Mouse (Mus musculus): ENCODE measurements around the gene Sipa1l3. TPM values are rescaled to one million over a fixed set of nuclear protein-coding genes. Genes with fewer than 3 reads are reported as not detected.

Gene Sipa1l3
- polyA plus RNA-seq, 1 experiment from 2014 or later: 4.5 TPM

GRCm38 (mm10) chr7:29288079-29288478 lies 230.4 kb downstream of the Sipa1l3 start:
- 91% methylated on average over 2 of the region's 2 CpGs for WGBS
- no peak for DNase-seq (ENCODE audit: low spot score)
- Histone ChIP-seq H3K4me3 (ENCODE audit: low read depth, low read length) (no peak overlapping the region), H3K36me3 (replicated peaks; ENCODE audit: control insufficient read depth, insufficient read depth, low read depth, low read length) (no peaks in the 10 kb centered on the region), H3K4me2 (ENCODE audit: low read depth, low read length) (no peak overlapping the region), H3K9me3 (replicated peaks; ENCODE audit: control insufficient read depth, low read length) (no peaks in the 10 kb centered on the region), H3K27ac (replicated peaks; ENCODE audit: low read depth, low read length) (no peak overlapping the region), H3K27me3 (ENCODE audit: control insufficient read depth, insufficient read depth, low read length) (no peaks in the 10 kb centered on the region), H3K4me1 (ENCODE audit: control insufficient read depth, insufficient read depth, low read length) (peaks cover 13% of the 10 kb centered on the region), H3K9ac (replicated peaks; ENCODE audit: low read length) (no peak overlapping the region)
- ATAC-seq (replicated peaks; ENCODE audit: insufficient number of reproducible peaks, low FRiP score, low TSS enrichment, low read depth): no peak

DNA sequence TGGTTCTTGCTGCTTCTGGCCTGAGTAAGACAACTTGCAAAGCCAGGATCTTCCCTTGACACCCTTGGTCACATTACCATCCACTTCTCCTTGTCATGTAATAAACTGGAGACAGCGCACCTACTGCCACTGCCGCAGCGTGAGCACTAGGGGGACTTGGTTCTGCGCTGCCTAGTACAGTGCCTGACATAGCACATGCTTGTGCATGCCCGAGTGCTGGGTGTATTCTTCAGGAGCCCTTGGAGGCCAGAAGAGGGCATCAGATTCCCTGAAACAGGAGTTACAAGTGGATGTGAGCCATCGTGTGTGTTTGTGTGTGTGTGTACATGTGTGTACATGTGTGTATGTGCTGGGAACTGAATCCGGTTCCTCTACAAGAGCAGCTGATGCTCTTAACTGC lies 231.0 kb downstream of the Sipa1l3 start:
- peaks cover 13% of the 10 kb centered on the region for H3K4me1 ChIP-seq (ENCODE audit: control insufficient read depth, insufficient read depth, low read length)
- DNase-seq (ENCODE audit: low spot score) (no peak), ATAC-seq (replicated peaks; ENCODE audit: insufficient number of reproducible peaks, low FRiP score, low TSS enrichment, low read depth) (no peak)
- WGBS: 82% methylated on average over 7 of the region's 7 CpGs
- no peak overlapping the region for H3K27ac ChIP-seq (replicated peaks; ENCODE audit: low read depth, low read length)
- H3K36me3 ChIP-seq (replicated peaks; ENCODE audit: control insufficient read depth, insufficient read depth, low read depth, low read length): no peaks in the 10 kb centered on the region
- no peak overlapping the region for H3K4me3 ChIP-seq (ENCODE audit: low read depth, low read length)
- no peak overlapping the region for H3K9ac ChIP-seq (replicated peaks; ENCODE audit: low read length)
- no peak overlapping the region for H3K4me2 ChIP-seq (ENCODE audit: low read depth, low read length)
- peaks cover 2% of the 10 kb centered on the region; the same call in 1 of the 2 replicates for H3K27me3 ChIP-seq (ENCODE audit: control insufficient read depth, insufficient read depth, low read length)
- no peaks in the 10 kb centered on the region for H3K9me3 ChIP-seq (replicated peaks; ENCODE audit: control insufficient read depth, low read length)

- Histone ChIP-seq H3K4me1 (ENCODE audit: control insufficient read depth, insufficient read depth, low read length) (peaks cover 5% of the 10 kb centered on the region), H3K36me3 (replicated peaks; ENCODE audit: control insufficient read depth, insufficient read depth, low read depth, low read length) (no peaks in the 10 kb centered on the region), H3K27ac (replicated peaks; ENCODE audit: low read depth, low read length) (no peak overlapping the region), H3K27me3 (ENCODE audit: control insufficient read depth, insufficient read depth, low read length) (peaks cover 18% of the 10 kb centered on the region), H3K9me3 (replicated peaks; ENCODE audit: control insufficient read depth, low read length) (no peaks in the 10 kb centered on the region), H3K4me2 (ENCODE audit: low read depth, low read length) (no peak overlapping the region), H3K4me3 (ENCODE audit: low read depth, low read length) (no peak overlapping the region), H3K9ac (replicated peaks; ENCODE audit: low read length) (no peak overlapping the region)
- 89% methylated on average over 6 of the region's 6 CpGs for WGBS
- ATAC-seq (replicated peaks; ENCODE audit: insufficient number of reproducible peaks, low FRiP score, low TSS enrichment, low read depth): no peak
- no peak for DNase-seq (ENCODE audit: low spot score)
Observed at GRCm38 (mm10) chr7:29284523-29284922, 233.9 kb downstream of the Sipa1l3 start.

DNA sequence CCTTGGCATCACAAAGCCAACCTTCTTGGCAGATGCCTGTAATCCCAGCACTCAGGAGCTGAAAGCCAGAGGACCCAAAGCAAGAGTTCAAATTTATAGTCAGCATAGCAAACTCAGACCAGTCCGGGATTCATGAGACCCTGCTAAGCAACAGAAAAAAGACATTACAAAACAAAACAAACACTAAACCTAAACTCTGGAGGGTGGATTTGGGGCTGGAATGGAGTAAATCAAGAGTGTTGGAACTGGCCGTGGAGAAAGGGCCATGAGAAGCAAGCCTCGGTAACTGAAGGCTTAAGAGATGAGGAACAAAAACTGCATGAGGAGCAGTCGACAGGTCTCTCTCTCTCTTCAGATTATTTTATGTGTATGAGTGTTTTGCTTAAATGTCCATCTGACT lies 234.6 kb downstream of the Sipa1l3 start:
- Histone ChIP-seq H3K9ac (replicated peaks; ENCODE audit: low read length) (no peak overlapping the region), H3K36me3 (replicated peaks; ENCODE audit: control insufficient read depth, insufficient read depth, low read depth, low read length) (no peaks in the 10 kb centered on the region), H3K4me3 (ENCODE audit: low read depth, low read length) (no peak overlapping the region), H3K4me2 (ENCODE audit: low read depth, low read length) (no peak overlapping the region), H3K4me1 (ENCODE audit: control insufficient read depth, insufficient read depth, low read length) (no peaks in the 10 kb centered on the region; the same call in 1 of the 2 replicates), H3K9me3 (replicated peaks; ENCODE audit: control insufficient read depth, low read length) (no peaks in the 10 kb centered on the region), H3K27ac (replicated peaks; ENCODE audit: low read depth, low read length) (no peak overlapping the region), H3K27me3 (ENCODE audit: control insufficient read depth, insufficient read depth, low read length) (peaks cover 18% of the 10 kb centered on the region)
- DNase-seq (ENCODE audit: low spot score) (no peak), ATAC-seq (replicated peaks; ENCODE audit: insufficient number of reproducible peaks, low FRiP score, low TSS enrichment, low read depth) (no peak)
- 80% methylated on average over 4 of the region's 4 CpGs for WGBS

- ATAC-seq (replicated peaks; ENCODE audit: insufficient number of reproducible peaks, low FRiP score, low TSS enrichment, low read depth) (peak; percentile 42; the same call in 1 of the 2 replicates), DNase-seq (ENCODE audit: low spot score) (no peak)
- Histone ChIP-seq H3K9ac (replicated peaks; ENCODE audit: low read length) (peak overlapping the region; percentile 70), H3K27me3 (ENCODE audit: control insufficient read depth, insufficient read depth, low read length) (peaks cover 18% of the 10 kb centered on the region), H3K36me3 (replicated peaks; ENCODE audit: control insufficient read depth, insufficient read depth, low read depth, low read length) (no peaks in the 10 kb centered on the region), H3K4me1 (ENCODE audit: control insufficient read depth, insufficient read depth, low read length) (no peaks in the 10 kb centered on the region; the same call in 1 of the 2 replicates), H3K27ac (replicated peaks; ENCODE audit: low read depth, low read length) (no peak overlapping the region), H3K9me3 (replicated peaks; ENCODE audit: control insufficient read depth, low read length) (no peaks in the 10 kb centered on the region), H3K4me2 (ENCODE audit: low read depth, low read length) (peak overlapping the region; percentile 98), H3K4me3 (ENCODE audit: low read depth, low read length) (peak overlapping the region; percentile 55)
- 10% methylated on average over 21 of the region's 21 CpGs for WGBS
Observed at GRCm38 (mm10) chr7:29282074-29282554, 236.3 kb downstream of the Sipa1l3 start.

GRCm38 (mm10) chr7:29281201-29282073 lies 237.0 kb downstream of the Sipa1l3 start, which contains the start of gene Spint2:
Gene Spint2, minus strand, starts transcription at chr7:29281912.
- no peaks in the 10 kb centered on the region; the same call in 1 of the 2 replicates for H3K4me1 ChIP-seq (ENCODE audit: control insufficient read depth, insufficient read depth, low read length)
- H3K27ac ChIP-seq (replicated peaks; ENCODE audit: low read depth, low read length): no peak within 1 kb of the TSS
- H3K9me3 ChIP-seq (replicated peaks; ENCODE audit: control insufficient read depth, low read length): no peaks in the 10 kb centered on the region
- H3K36me3 ChIP-seq (replicated peaks; ENCODE audit: control insufficient read depth, insufficient read depth, low read depth, low read length): no peaks in the 10 kb centered on the region
- ATAC-seq (replicated peaks; ENCODE audit: insufficient number of reproducible peaks, low FRiP score, low TSS enrichment, low read depth): peak; percentile 66
- WGBS: under 1% methylated on average over 79 of the region's 80 CpGs
- peak within 1 kb of the TSS; percentile 55 for H3K4me3 ChIP-seq (ENCODE audit: low read depth, low read length)
- peak within 1 kb of the TSS; percentile 70 for H3K9ac ChIP-seq (replicated peaks; ENCODE audit: low read length)
- H3K27me3 ChIP-seq (ENCODE audit: control insufficient read depth, insufficient read depth, low read length): peaks cover 18% of the 10 kb centered on the region
- peak within 1 kb of the TSS; percentile 98 for H3K4me2 ChIP-seq (ENCODE audit: low read depth, low read length)
- DNase-seq (ENCODE audit: low spot score): peak; percentile 63

- peak overlapping the region; percentile 98 for H3K4me2 ChIP-seq (ENCODE audit: low read depth, low read length)
- H3K36me3 ChIP-seq (replicated peaks; ENCODE audit: control insufficient read depth, insufficient read depth, low read depth, low read length): no peaks in the 10 kb centered on the region
- H3K27ac ChIP-seq (replicated peaks; ENCODE audit: low read depth, low read length): no peak overlapping the region
- peaks cover 18% of the 10 kb centered on the region for H3K27me3 ChIP-seq (ENCODE audit: control insufficient read depth, insufficient read depth, low read length)
- 11% methylated on average over 13 of the region's 13 CpGs for WGBS
- H3K4me3 ChIP-seq (ENCODE audit: low read depth, low read length): peak overlapping the region; percentile 55
- no peak for DNase-seq (ENCODE audit: low spot score)
- ATAC-seq (replicated peaks; ENCODE audit: insufficient number of reproducible peaks, low FRiP score, low TSS enrichment, low read depth): no peak
- H3K9me3 ChIP-seq (replicated peaks; ENCODE audit: control insufficient read depth, low read length): no peaks in the 10 kb centered on the region
- peak overlapping the region; percentile 70 for H3K9ac ChIP-seq (replicated peaks; ENCODE audit: low read length)
- no peaks in the 10 kb centered on the region; the same call in 1 of the 2 replicates for H3K4me1 ChIP-seq (ENCODE audit: control insufficient read depth, insufficient read depth, low read length)
Observed at GRCm38 (mm10) chr7:29280801-29281200, 237.6 kb downstream of the Sipa1l3 start.

DNA sequence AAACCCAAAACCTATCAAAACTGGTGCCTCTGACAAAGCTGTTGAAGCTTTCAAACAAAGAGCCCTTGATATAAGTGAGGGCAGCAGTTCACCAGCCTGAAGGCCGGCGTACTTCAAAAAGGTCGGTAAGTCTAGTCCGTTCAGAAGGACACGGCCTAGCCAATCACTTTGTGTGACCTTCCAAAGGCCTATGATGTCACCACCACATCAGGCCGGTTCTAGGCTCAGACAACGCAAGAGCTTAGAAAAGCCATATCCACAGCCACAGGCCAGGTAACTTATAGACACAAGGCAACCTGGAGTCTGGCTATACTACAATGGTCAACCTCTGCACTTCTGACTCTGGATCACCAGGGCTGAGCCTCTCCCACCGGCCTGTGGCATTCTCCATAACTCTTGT lies 238.5 kb downstream of the Sipa1l3 start:
- Histone ChIP-seq H3K9ac (replicated peaks; ENCODE audit: low read length) (no peak overlapping the region), H3K4me2 (ENCODE audit: low read depth, low read length) (no peak overlapping the region; the same call in 1 of the 2 replicates), H3K4me1 (ENCODE audit: control insufficient read depth, insufficient read depth, low read length) (no peaks in the 10 kb centered on the region; the same call in 1 of the 2 replicates), H3K27ac (replicated peaks; ENCODE audit: low read depth, low read length) (no peak overlapping the region), H3K4me3 (ENCODE audit: low read depth, low read length) (no peak overlapping the region), H3K27me3 (ENCODE audit: control insufficient read depth, insufficient read depth, low read length) (peaks cover 18% of the 10 kb centered on the region), H3K9me3 (replicated peaks; ENCODE audit: control insufficient read depth, low read length) (no peaks in the 10 kb centered on the region), H3K36me3 (replicated peaks; ENCODE audit: control insufficient read depth, insufficient read depth, low read depth, low read length) (no peaks in the 10 kb centered on the region)
- 62% methylated on average over 8 of the region's 8 CpGs for WGBS
- DNase-seq (ENCODE audit: low spot score): no peak
- ATAC-seq (replicated peaks; ENCODE audit: insufficient number of reproducible peaks, low FRiP score, low TSS enrichment, low read depth): no peak
